Mouse (Mus musculus): ENCODE measurements around the gene Irf4. TPM values are rescaled to one million over a fixed set of nuclear protein-coding genes. Genes with fewer than 3 reads are reported as not detected.

Gene Irf4
- 0.09 TPM in 1 of 2 replicates, not detected in the other for polyA plus RNA-seq (2014; fragmentation: Nextera tagmentation; extraction: Ambion mirVana)

GRCm38 (mm10) chr13:30749021-30749556 is at the start of gene Irf4:
Gene Irf4 (plus strand): TSS chr13:30749226.
- ATAC-seq (ENCODE audit: low read depth) = peak; percentile 79
- Histone ChIP-seq H3K27me3 (ENCODE audit: control insufficient read depth, insufficient read depth, low read length) (peaks cover 44% of the 10 kb centered on the region), H3K4me2 (ENCODE audit: low read depth, low read length) (peak within 1 kb of the TSS; percentile 70), H3K9me3 (ENCODE audit: control insufficient read depth, low read length) (no peaks in the 10 kb centered on the region), H3K9ac (replicated peaks; ENCODE audit: low read depth, low read length) (no peak within 1 kb of the TSS), H3K4me3 (ENCODE audit: low read depth, low read length) (peak within 1 kb of the TSS; percentile 22), H3K36me3 (ENCODE audit: control insufficient read depth, insufficient read depth, low read length) (no peaks in the 10 kb centered on the region), H3K27ac (ENCODE audit: low read depth, low read length) (no peak within 1 kb of the TSS), H3K4me1 (ENCODE audit: control insufficient read depth, insufficient read depth, low read length) (peaks cover 13% of the 10 kb centered on the region; the same call in 1 of the 2 replicates)
- 0% methylated on average over 21 of the region's 21 CpGs for WGBS

GRCm38 (mm10) chr13:30702695-30703094 is 46.3 kb upstream of the Irf4 start:
- no peak overlapping the region for H3K9ac ChIP-seq (replicated peaks; ENCODE audit: low read depth, low read length)
- 95% methylated on average over 5 of the region's 5 CpGs for WGBS

GRCm38 (mm10) chr13:30704246-30705095 is 44.6 kb upstream of the Irf4 start:
- H3K27ac ChIP-seq (ENCODE audit: low read depth, low read length) = no peak overlapping the region
- WGBS = 89% methylated on average over 8 of the region's 8 CpGs
- no peak for ATAC-seq (ENCODE audit: low read depth)
- H3K27me3 ChIP-seq (ENCODE audit: control insufficient read depth, insufficient read depth, low read length) = no peaks in the 10 kb centered on the region
- no peak overlapping the region for H3K4me3 ChIP-seq (ENCODE audit: low read depth, low read length)
- H3K9ac ChIP-seq (replicated peaks; ENCODE audit: low read depth, low read length) = no peak overlapping the region
- H3K9me3 ChIP-seq (ENCODE audit: control insufficient read depth, low read length) = no peaks in the 10 kb centered on the region
- H3K36me3 ChIP-seq (ENCODE audit: control insufficient read depth, insufficient read depth, low read length) = no peaks in the 10 kb centered on the region
- H3K4me2 ChIP-seq (ENCODE audit: low read depth, low read length) = no peak overlapping the region
- no peaks in the 10 kb centered on the region for H3K4me1 ChIP-seq (ENCODE audit: control insufficient read depth, insufficient read depth, low read length)

More at GRCm38 (mm10) chr13:30702695-30703094, 46.3 kb upstream of the Irf4 start:
- no peak for ATAC-seq (ENCODE audit: low read depth)
- Histone ChIP-seq H3K36me3 (ENCODE audit: control insufficient read depth, insufficient read depth, low read length) (no peaks in the 10 kb centered on the region), H3K4me3 (ENCODE audit: low read depth, low read length) (no peak overlapping the region), H3K27ac (ENCODE audit: low read depth, low read length) (no peak overlapping the region), H3K4me1 (ENCODE audit: control insufficient read depth, insufficient read depth, low read length) (no peaks in the 10 kb centered on the region), H3K27me3 (ENCODE audit: control insufficient read depth, insufficient read depth, low read length) (no peaks in the 10 kb centered on the region), H3K9me3 (ENCODE audit: control insufficient read depth, low read length) (no peaks in the 10 kb centered on the region), H3K4me2 (ENCODE audit: low read depth, low read length) (no peak overlapping the region)

- ATAC-seq (ENCODE audit: low read depth) = no peak
- no peaks in the 10 kb centered on the region for H3K36me3 ChIP-seq (ENCODE audit: control insufficient read depth, insufficient read depth, low read length)
- whole genome bisulfite sequencing = 86% methylated on average over 2 of the region's 2 CpGs
Measured at GRCm38 (mm10) chr13:30711066-30711465, 38.0 kb upstream of the Irf4 start.

GRCm38 (mm10) chr13:30711711-30712110 is 37.3 kb upstream of the Irf4 start:
- no peak overlapping the region for H3K4me3 ChIP-seq (ENCODE audit: low read depth, low read length)
- H3K36me3 ChIP-seq (ENCODE audit: control insufficient read depth, insufficient read depth, low read length) = no peaks in the 10 kb centered on the region
- no peaks in the 10 kb centered on the region for H3K27me3 ChIP-seq (ENCODE audit: control insufficient read depth, insufficient read depth, low read length)
- H3K27ac ChIP-seq (ENCODE audit: low read depth, low read length) = no peak overlapping the region
- no peak overlapping the region for H3K9ac ChIP-seq (replicated peaks; ENCODE audit: low read depth, low read length)
- WGBS = 93% methylated on average over 3 of the region's 3 CpGs
- H3K9me3 ChIP-seq (ENCODE audit: control insufficient read depth, low read length) = no peaks in the 10 kb centered on the region
- no peak for ATAC-seq (ENCODE audit: low read depth)
- no peaks in the 10 kb centered on the region for H3K4me1 ChIP-seq (ENCODE audit: control insufficient read depth, insufficient read depth, low read length)
- no peak overlapping the region for H3K4me2 ChIP-seq (ENCODE audit: low read depth, low read length)

More at GRCm38 (mm10) chr13:30711066-30711465, 38.0 kb upstream of the Irf4 start:
- Histone ChIP-seq H3K27me3 (ENCODE audit: control insufficient read depth, insufficient read depth, low read length) (no peaks in the 10 kb centered on the region), H3K27ac (ENCODE audit: low read depth, low read length) (no peak overlapping the region), H3K4me1 (ENCODE audit: control insufficient read depth, insufficient read depth, low read length) (no peaks in the 10 kb centered on the region), H3K9me3 (ENCODE audit: control insufficient read depth, low read length) (no peaks in the 10 kb centered on the region), H3K4me2 (ENCODE audit: low read depth, low read length) (no peak overlapping the region), H3K9ac (replicated peaks; ENCODE audit: low read depth, low read length) (no peak overlapping the region), H3K4me3 (ENCODE audit: low read depth, low read length) (no peak overlapping the region)

- Histone ChIP-seq H3K4me3 (ENCODE audit: low read depth, low read length) (no peak overlapping the region), H3K9ac (replicated peaks; ENCODE audit: low read depth, low read length) (no peak overlapping the region), H3K9me3 (ENCODE audit: control insufficient read depth, low read length) (no peaks in the 10 kb centered on the region), H3K36me3 (ENCODE audit: control insufficient read depth, insufficient read depth, low read length) (no peaks in the 10 kb centered on the region), H3K27me3 (ENCODE audit: control insufficient read depth, insufficient read depth, low read length) (no peaks in the 10 kb centered on the region), H3K27ac (ENCODE audit: low read depth, low read length) (no peak overlapping the region), H3K4me2 (ENCODE audit: low read depth, low read length) (no peak overlapping the region), H3K4me1 (ENCODE audit: control insufficient read depth, insufficient read depth, low read length) (no peaks in the 10 kb centered on the region)
- whole genome bisulfite sequencing = 71% methylated on average over 6 of the region's 6 CpGs
- peak; percentile 39; the same call in 1 of the 2 replicates for ATAC-seq (ENCODE audit: low read depth)
Measured at GRCm38 (mm10) chr13:30712280-30712679, 36.7 kb upstream of the Irf4 start.

GRCm38 (mm10) chr13:30713621-30714020 is 35.4 kb upstream of the Irf4 start:
- Histone ChIP-seq H3K9ac (replicated peaks; ENCODE audit: low read depth, low read length) (no peak overlapping the region), H3K27ac (ENCODE audit: low read depth, low read length) (no peak overlapping the region), H3K36me3 (ENCODE audit: control insufficient read depth, insufficient read depth, low read length) (no peaks in the 10 kb centered on the region), H3K9me3 (ENCODE audit: control insufficient read depth, low read length) (no peaks in the 10 kb centered on the region), H3K27me3 (ENCODE audit: control insufficient read depth, insufficient read depth, low read length) (no peaks in the 10 kb centered on the region), H3K4me3 (ENCODE audit: low read depth, low read length) (no peak overlapping the region), H3K4me1 (ENCODE audit: control insufficient read depth, insufficient read depth, low read length) (no peaks in the 10 kb centered on the region), H3K4me2 (ENCODE audit: low read depth, low read length) (no peak overlapping the region)
- no peak for ATAC-seq (ENCODE audit: low read depth)
- WGBS = 88% methylated on average over 3 of the region's 3 CpGs

GRCm38 (mm10) chr13:30714552-30714951 is 34.5 kb upstream of the Irf4 start:
- Histone ChIP-seq H3K4me2 (ENCODE audit: low read depth, low read length) (no peak overlapping the region), H3K9ac (replicated peaks; ENCODE audit: low read depth, low read length) (no peak overlapping the region), H3K27me3 (ENCODE audit: control insufficient read depth, insufficient read depth, low read length) (no peaks in the 10 kb centered on the region), H3K36me3 (ENCODE audit: control insufficient read depth, insufficient read depth, low read length) (no peaks in the 10 kb centered on the region), H3K27ac (ENCODE audit: low read depth, low read length) (no peak overlapping the region), H3K9me3 (ENCODE audit: control insufficient read depth, low read length) (no peaks in the 10 kb centered on the region), H3K4me3 (ENCODE audit: low read depth, low read length) (no peak overlapping the region), H3K4me1 (ENCODE audit: control insufficient read depth, insufficient read depth, low read length) (no peaks in the 10 kb centered on the region)
- WGBS = 89% methylated on average over 6 of the region's 6 CpGs
- ATAC-seq (ENCODE audit: low read depth) = no peak

- 92% methylated on average over 7 of the region's 7 CpGs for WGBS
- H3K27ac ChIP-seq (ENCODE audit: low read depth, low read length) = no peak overlapping the region
- H3K9me3 ChIP-seq (ENCODE audit: control insufficient read depth, low read length) = no peaks in the 10 kb centered on the region
- no peaks in the 10 kb centered on the region for H3K4me1 ChIP-seq (ENCODE audit: control insufficient read depth, insufficient read depth, low read length)
- no peaks in the 10 kb centered on the region for H3K36me3 ChIP-seq (ENCODE audit: control insufficient read depth, insufficient read depth, low read length)
- no peak for ATAC-seq (ENCODE audit: low read depth)
- H3K4me2 ChIP-seq (ENCODE audit: low read depth, low read length) = no peak overlapping the region
- H3K9ac ChIP-seq (replicated peaks; ENCODE audit: low read depth, low read length) = no peak overlapping the region
- no peaks in the 10 kb centered on the region for H3K27me3 ChIP-seq (ENCODE audit: control insufficient read depth, insufficient read depth, low read length)
- H3K4me3 ChIP-seq (ENCODE audit: low read depth, low read length) = no peak overlapping the region
Measured at GRCm38 (mm10) chr13:30715060-30715459, 34.0 kb upstream of the Irf4 start.
